Mouse (Mus musculus): ENCODE results near the gene Hist1h3f. TPM values are rescaled to one million over a fixed set of nuclear protein-coding genes. Genes with fewer than 3 reads are reported as not detected.
"Not testable (repeated sequence)": the region's sequence is repeated elsewhere in the genome, so short reads cannot be mapped to it uniquely, and the experiment has no call there.

Hist1h3f gene
- total RNA-seq, 2 experiments from 2014 or later: 21.6 to 40.3 TPM

GRCm38 (mm10) chr13:23534368-23535131, 9.3 kb upstream of the Hist1h3f start:
- DNase-seq: no peak
- intact Hi-C loops (cut with DNase I): loop anchor here (5.0 kb wide), 1 partner anchor 48 kb away; the partner anchor contains the start of gene Hist1h4d

- peak; percentile 81 to 88 for DNase-seq
Measured at GRCm38 (mm10) chr13:23535137-23536075, 8.4 kb upstream of the Hist1h3f start, which contains the start of gene Hist1h3g. Gene Hist1h3g, plus strand, starts transcription at chr13:23535422.

GRCm38 (mm10) chr13:23536076-23536822, 7.6 kb upstream of the Hist1h3f start:
- intact Hi-C loops (cut with DNase I): no loop called here
- no peak for DNase-seq

More at GRCm38 (mm10) chr13:23535137-23536075, 8.4 kb upstream of the Hist1h3f start, which contains the start of gene Hist1h3g:
- intact Hi-C loops (cut with DNase I): not testable (repeated sequence)

GRCm38 (mm10) chr13:23537006-23537710, 6.7 kb upstream of the Hist1h3f start:
- intact Hi-C loops (cut with DNase I): no loop called here
- DNase-seq: no peak

- intact Hi-C loops (cut with DNase I): no loop called here
- no peak for DNase-seq
Measured at GRCm38 (mm10) chr13:23538249-23538648, 5.6 kb upstream of the Hist1h3f start.

- not testable (repeated sequence) for DNase-seq
- intact Hi-C loops (cut with DNase I): loop anchor here (5.0 kb wide), 1 partner anchor 157 kb away; the partner anchor contains the start of genes Hist1h1t and Hist1h4c
Measured at GRCm38 (mm10) chr13:23539821-23540220, 4.0 kb upstream of the Hist1h3f start.

GRCm38 (mm10) chr13:23541497-23541896, 2.4 kb upstream of the Hist1h3f start:
- intact Hi-C loops (cut with DNase I): loop anchor here (5.0 kb wide), 1 partner anchor 156 kb away; the partner anchor contains the start of genes Hist1h1t and Hist1h4c
- no peak for DNase-seq

- not testable (repeated sequence) for DNase-seq
- intact Hi-C loops (cut with DNase I): loop anchor here (5.0 kb wide), 1 partner anchor 155 kb away; the partner anchor contains the start of genes Hist1h1t and Hist1h4c
Measured at GRCm38 (mm10) chr13:23542225-23542980, 1.4 kb upstream of the Hist1h3f start.

GRCm38 (mm10) chr13:23542999-23543607, 749 bp upstream of the Hist1h3f start, which contains the start of gene Hist1h2bh:
Gene Hist1h2bh, minus strand, starts transcription at chr13:23543392.
- intact Hi-C loops (cut with DNase I): loop anchor here (5.0 kb wide), 1 partner anchor 154 kb away; the partner anchor contains the start of genes Hist1h1t and Hist1h4c
- DNase-seq: peak; percentile 40 to 58

- DNase-seq: not testable (repeated sequence)
Measured at GRCm38 (mm10) chr13:23544787-23545120, 902 bp downstream of the Hist1h3f start.

GRCm38 (mm10) chr13:23546694-23547093, 2.8 kb downstream of the Hist1h3f start:
- DNase-seq: no peak
- intact Hi-C loops (cut with DNase I): no loop called here

More at GRCm38 (mm10) chr13:23544787-23545120, 902 bp downstream of the Hist1h3f start:
- intact Hi-C loops (cut with DNase I): loop anchor here (5.0 kb wide), 1 partner anchor 153 kb away; the partner anchor contains the start of genes Hist1h1t and Hist1h4c

- DNase-seq: no peak
- intact Hi-C loops (cut with DNase I): no loop called here
Measured at GRCm38 (mm10) chr13:23550761-23551145, 6.9 kb downstream of the Hist1h3f start.

- peak; percentile 68 to 83 for DNase-seq
- intact Hi-C loops (cut with DNase I): not testable (repeated sequence)
Measured at GRCm38 (mm10) chr13:23551146-23551834, 7.4 kb downstream of the Hist1h3f start, which contains the start of gene Hist1h4f. Gene Hist1h4f, minus strand, starts transcription at chr13:23551648.

GRCm38 (mm10) chr13:23551931-23552914, 8.4 kb downstream of the Hist1h3f start:
- no peak for DNase-seq
- intact Hi-C loops (cut with DNase I): no loop called here

- intact Hi-C loops (cut with DNase I): no loop called here
Measured at GRCm38 (mm10) chr13:23552962-23553361, 9.1 kb downstream of the Hist1h3f start, which contains the start of gene Hist1h1d. Gene Hist1h1d, plus strand, starts transcription at chr13:23553262.

GRCm38 (mm10) chr13:23554393-23554792, 10.5 kb downstream of the Hist1h3f start:
- intact Hi-C loops (cut with DNase I): no loop called here
- DNase-seq: no peak

More at GRCm38 (mm10) chr13:23552962-23553361, 9.1 kb downstream of the Hist1h3f start, which contains the start of gene Hist1h1d:
- DNase-seq: no peak
